Comparison of ENCODE assay signal across 14 mouse cellular contexts in the genomic region with DNA sequence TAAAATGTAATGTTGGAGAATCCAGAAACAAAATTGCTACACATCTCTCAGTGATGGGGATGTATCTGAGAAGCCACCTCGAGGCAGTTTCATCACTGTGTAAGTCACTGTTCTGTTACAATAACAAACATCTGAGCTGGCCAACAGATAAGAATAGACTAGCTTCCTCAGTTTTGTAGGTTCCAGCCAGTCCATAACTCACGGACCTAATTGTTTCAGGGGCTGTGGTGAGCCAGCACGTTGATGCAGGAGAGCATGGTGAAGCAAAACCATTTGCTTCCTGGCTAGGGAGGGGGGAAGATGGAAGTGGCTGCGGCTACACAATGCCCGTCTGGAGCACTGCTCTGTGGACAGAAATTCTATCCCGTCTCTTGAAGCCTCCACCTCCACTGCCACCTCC. TPM values are rescaled to one million over a fixed set of nuclear protein-coding genes. Genes with fewer than 3 reads are reported as not detected.
DNase-seq lines count a peak whose midpoint lies in the region; ATAC-seq and TF ChIP-seq lines count a peak whose summit lies in the region.
"Had no signal": no experiment of that assay in that cellular context is flagged by ENCODE, and none has a peak within 500 bp of the region (broad histone marks: within the 10 kb centered on the region; RNA-seq: fewer than 3 reads in every experiment).

No protein-coding gene starts in this region.

- no peak overlapping the region for H3K4me2 ChIP-seq in hindbrain, postnatal 0 days (ENCODE audit: low read depth, low read length)
- no peak overlapping the region for H3K4me2 ChIP-seq in hindbrain, embryonic 14.5 days (replicated peaks)
- H3K4me2 ChIP-seq: midbrain, embryonic 13.5 days; neural tube, embryonic 12.5 days had no signal

- H3K36me3 ChIP-seq in hindbrain, postnatal 0 days (ENCODE audit: insufficient read depth, low read length): no peaks in the 10 kb centered on the region
- H3K36me3 ChIP-seq in hindbrain, embryonic 14.5 days (replicated peaks; ENCODE audit: control insufficient read depth, insufficient read depth): no peaks in the 10 kb centered on the region
- H3K36me3 ChIP-seq: midbrain, embryonic 13.5 days; neural tube, embryonic 12.5 days had no signal

- no peaks in the 10 kb centered on the region for H3K27me3 ChIP-seq in hindbrain, postnatal 0 days (ENCODE audit: insufficient read depth, low read length)
- no peaks in the 10 kb centered on the region for H3K27me3 ChIP-seq in hindbrain, embryonic 14.5 days (ENCODE audit: control insufficient read depth, insufficient read depth, low read length)
- H3K27me3 ChIP-seq: midbrain, embryonic 13.5 days had no signal

- no peaks in the 10 kb centered on the region for H3K9me3 ChIP-seq in hindbrain, postnatal 0 days (ENCODE audit: low read length)
- H3K9me3 ChIP-seq in hindbrain, embryonic 14.5 days (ENCODE audit: control insufficient read depth, low read length): no peaks in the 10 kb centered on the region
- H3K9me3 ChIP-seq: midbrain, embryonic 13.5 days; neural tube, embryonic 12.5 days had no signal

- 0 out of 2 replicates have a peak, but pooled peaks have one; percentile 36 for ATAC-seq in hindbrain, postnatal 0 days
- no peak for ATAC-seq in hindbrain, embryonic 14.5 days (ENCODE audit: low FRiP score)
- ATAC-seq: activated CD4-positive, CD25-positive, alpha-beta regulatory T cell, adult 4 months had no signal

- no peak overlapping the region for H3K4me3 ChIP-seq in hindbrain, postnatal 0 days (ENCODE audit: low read length)
- no peak overlapping the region for H3K4me3 ChIP-seq in hindbrain, embryonic 14.5 days (replicated peaks; ENCODE audit: low read length)
- H3K4me3 ChIP-seq: midbrain, embryonic 13.5 days; neural tube, embryonic 12.5 days had no signal

- peak; percentile 17 for DNase-seq in adrenal gland, postnatal 14 days
- DNase-seq in adrenal gland, adult 2 months: no peak
- DNase-seq in hindbrain, postnatal 0 days (ENCODE audit: low spot score): no peak
- no peak for DNase-seq in hindbrain, embryonic 14.5 days (ENCODE audit: low spot score)
- DNase-seq in brain, adult 2 months (ENCODE audit: low read depth, low spot score): peak; percentile 52
- peak; percentile 29 for DNase-seq in kidney, postnatal 14 days
- no peak for DNase-seq in retina, embryonic 14.5 days (ENCODE audit: low spot score)
- DNase-seq in testis, postnatal 14 days (ENCODE audit: low spot score): no peak
- DNase-seq: right cerebral cortex, postnatal 25 days had no signal

- TF ChIP-seq CTCF in hindbrain, postnatal 0 days (IDR thresholded peaks at IDR 0.05; ENCODE audit: low read depth): no peak

- H3K4me1 ChIP-seq in hindbrain, postnatal 0 days (ENCODE audit: insufficient read depth, low read length): no peaks in the 10 kb centered on the region
- 0 out of 2 replicates have a peak, but pooled peaks cover 10% of the 10 kb centered on the region for H3K4me1 ChIP-seq in hindbrain, embryonic 14.5 days (replicated peaks; ENCODE audit: control insufficient read depth, insufficient read depth, low read length)
- H3K4me1 ChIP-seq: neural tube, embryonic 12.5 days had no signal

- H3K9ac ChIP-seq in hindbrain, postnatal 0 days (replicated peaks; ENCODE audit: low read length): no peak overlapping the region
- H3K9ac ChIP-seq in hindbrain, embryonic 14.5 days: no peak overlapping the region
- H3K9ac ChIP-seq: midbrain, embryonic 13.5 days; neural tube, embryonic 12.5 days had no signal

- 39% methylated on average over 6 of the region's 6 CpGs for WGBS in hindbrain, postnatal 0 days
- 47% methylated on average over 6 of the region's 6 CpGs for WGBS in hindbrain, embryonic 14.5 days

- no peak overlapping the region for H3K27ac ChIP-seq in hindbrain, postnatal 0 days
- no peak overlapping the region for H3K27ac ChIP-seq in hindbrain, embryonic 14.5 days
- H3K27ac ChIP-seq: midbrain, embryonic 13.5 days; neural tube, embryonic 12.5 days had no signal

RNA-seq across cellular contexts. Expression of gene Armc3, which starts 52.8 kb away (rescaled TPM):
- not detected in 2 replicates for total RNA-seq in adrenal gland, postnatal 14 days (2021)
- total RNA-seq in adrenal gland, adult 2 months (2021): not detected
- polyA plus RNA-seq in adrenal gland, adult 2 months (2012; rRNA removed): not detected in 2 replicates
- 0.84 and 0.97 TPM in 2 replicates for total RNA-seq in hindbrain, postnatal 0 days (2014; rRNA removed)
- 1.2 and 1.5 TPM in 2 replicates for polyA plus RNA-seq in hindbrain, postnatal 0 days (2015; fragmentation: Nextera tagmentation; extraction: Ambion mirVana)
- 2.1 TPM in 2 replicates for polyA plus RNA-seq in hindbrain, embryonic 14.5 days (2014; fragmentation: Nextera tagmentation; extraction: Ambion mirVana)
- total RNA-seq: gastrocnemius, adult 8-10 months; liver, adult 2 months had no signal
- polyA plus RNA-seq: liver, adult 2 months had no signal

Comparison
In these comparisons a context has a peak if more than half of its experiments do, and no peak if none do; other contexts are left out.
1. DNase-seq: peak in adrenal gland, postnatal 14 days (single experiment), brain, adult 2 months (single experiment) and kidney, postnatal 14 days (single experiment); none in adrenal gland, adult 2 months (single experiment), hindbrain, postnatal 0 days (single experiment), hindbrain, embryonic 14.5 days (single experiment), retina, embryonic 14.5 days (single experiment) and testis, postnatal 14 days (single experiment).